Mouse (Mus musculus) CH12.LX (cell line): ENCODE measurements at regions not wholly inside any gene's neighbourhood (a gene's known extent, or its start where the extent isn't known, plus 50 kb on each side); places are given as distances from the start of the nearest gene placed in this dataset.

Source experiments
- DNase-seq: peaks from one replicate; pipeline ENCODE4 v3.0.0-alpha.2; 2013; ENCODE audit errors: extremely low read depth
- H3K27ac ChIP-seq: 2 replicates; pipeline ENCODE4 v1.5.1; 2012; ENCODE audit warnings: low read depth, mild to moderate bottlenecking, control low read depth, moderate library complexity; ENCODE audit not compliant: insufficient read depth
- H3K27me3 ChIP-seq: replicated peaks from 2 replicates; pipeline ENCODE3; 2012; ENCODE audit warnings: inconsistent platforms
- H3K36me3 ChIP-seq, 2 experiments: replicated peaks in 1 of 2; 2 replicates each; pipeline versions ENCODE3 to v1.6.1; 2012; ENCODE audit warnings: inconsistent platforms in 1 of 2, low read length in 1 of 2, mild to moderate bottlenecking in 1 of 2, mixed read lengths in 1 of 2, moderate library complexity in 1 of 2; ENCODE audit not compliant: control insufficient read depth in 1 of 2, insufficient read depth in 1 of 2
- H3K4me1 ChIP-seq, 2 experiments: 2 replicates each; pipeline ENCODE4 v1.6.1; 2012; ENCODE audit warnings: inconsistent platforms in 1 of 2, moderate library complexity in 1 of 2; ENCODE audit not compliant: insufficient read depth in 2 of 2, control insufficient read depth in 1 of 2
- H3K4me2 ChIP-seq: 2 replicates; pipeline ENCODE4 v1.6.1; 2012; ENCODE audit warnings: low read depth, mild to moderate bottlenecking, control low read depth; ENCODE audit not compliant: poor library complexity, insufficient read depth, severe bottlenecking
- H3K4me3 ChIP-seq, 3 experiments: fragments of 150-350 bp in 1 of 3; sonication (generic) in 1 of 3; replicated peaks in 1 of 3; 2 replicates each; pipeline versions ENCODE3 to v1.5.1; 2011 to 2012; ENCODE audit warnings: low read depth in 2 of 3, low read length in 2 of 3, mild to moderate bottlenecking in 2 of 3, moderate library complexity in 2 of 3, control low read depth in 1 of 3, improper control_type of control experiment in 1 of 3, inconsistent platforms in 1 of 3, mixed read lengths in 1 of 3; ENCODE audit not compliant: poor library complexity in 1 of 3
- H3K79me2 ChIP-seq: replicated peaks from 2 replicates; pipeline ENCODE4 v1.6.1; 2012; ENCODE audit warnings: mild to moderate bottlenecking, moderate library complexity; ENCODE audit not compliant: control insufficient read depth, poor library complexity, insufficient read depth, severe bottlenecking; ENCODE audit errors: extremely low read depth
- H3K9ac ChIP-seq: 2 replicates; pipeline ENCODE4 v1.6.1; 2012; ENCODE audit warnings: low read depth, mild to moderate bottlenecking, control low read depth, moderate library complexity; ENCODE audit not compliant: insufficient read depth
- H3K9me3 ChIP-seq: replicated peaks from 2 replicates; pipeline ENCODE3; 2012; ENCODE audit warnings: low read length, inconsistent platforms, mixed read lengths
- BHLHE40 ChIP-seq: IDR thresholded peaks from 2 replicates; pipeline ENCODE4 v1.6.1; 2011; ENCODE audit warnings: mild to moderate bottlenecking, low read depth, low read length, improper control_type of control experiment
- CTCF ChIP-seq, 2 experiments: IDR thresholded peaks in 1 of 2; conservative IDR thresholded peaks in 1 of 2; 2 replicates each; pipeline ENCODE4 v1.5.1; 2011 to 2012; ENCODE audit warnings: low read depth in 2 of 2, low read length in 2 of 2, improper control_type of control experiment in 1 of 2, inconsistent platforms in 1 of 2, mild to moderate bottlenecking in 1 of 2, moderate library complexity in 1 of 2
- ELF1 ChIP-seq: IDR thresholded peaks from 2 replicates; pipeline ENCODE4 v1.6.1; 2014; ENCODE audit warnings: low read depth, mild to moderate bottlenecking, inconsistent platforms, low read length, improper control_type of control experiment
- EP300 ChIP-seq: IDR thresholded peaks from 2 replicates; pipeline ENCODE4 v1.6.1; 2011; ENCODE audit warnings: low read length, improper control_type of control experiment
- HCFC1 ChIP-seq: IDR thresholded peaks from 2 replicates; pipeline ENCODE4 v1.6.1; 2012; ENCODE audit warnings: low read depth, mild to moderate bottlenecking, inconsistent platforms, low read length, improper control_type of control experiment
- IRF4 ChIP-seq: IDR thresholded peaks from 2 replicates; pipeline ENCODE4 v1.6.1; 2014; ENCODE audit warnings: low read depth, mild to moderate bottlenecking, inconsistent platforms, low read length, improper control_type of control experiment
- JUN ChIP-seq: IDR thresholded peaks from 2 replicates; pipeline ENCODE4 v1.6.1; 2011; ENCODE audit warnings: low read depth, mild to moderate bottlenecking, low read length, improper control_type of control experiment, moderate library complexity; ENCODE audit not compliant: insufficient read depth
- MEF2A ChIP-seq: IDR thresholded peaks from 2 replicates; pipeline ENCODE4 v1.6.1; 2014; ENCODE audit warnings: low read depth, mild to moderate bottlenecking, inconsistent platforms, low read length, improper control_type of control experiment, borderline replicate concordance
- NRF1 ChIP-seq: IDR thresholded peaks from 2 replicates; pipeline ENCODE4 v1.6.1; 2014; ENCODE audit warnings: low read depth, mild to moderate bottlenecking, inconsistent platforms, low read length, improper control_type of control experiment, moderate library complexity
- POLR2A ChIP-seq: IDR thresholded peaks from 2 replicates; pipeline ENCODE4 v1.6.1; 2011; ENCODE audit warnings: low read depth, mild to moderate bottlenecking, improper control_type of control experiment, low read length
- RAD21 ChIP-seq: IDR thresholded peaks from 2 replicates; pipeline ENCODE4 v1.6.1; 2011; ENCODE audit warnings: low read depth, mild to moderate bottlenecking, low read length, improper control_type of control experiment, moderate library complexity
- SMC3 ChIP-seq: IDR thresholded peaks from 2 replicates; pipeline ENCODE4 v1.6.1; 2011; ENCODE audit warnings: low read depth, low read length, improper control_type of control experiment
- TBP ChIP-seq: conservative IDR thresholded peaks from 2 replicates; pipeline ENCODE4 v1.6.1; 2011; ENCODE audit warnings: low read depth, low read length, improper control_type of control experiment
- TCF12 ChIP-seq: IDR thresholded peaks from 2 replicates; pipeline ENCODE4 v1.6.1; 2014; ENCODE audit warnings: low read depth, mild to moderate bottlenecking, inconsistent platforms, low read length, improper control_type of control experiment
- UBTF ChIP-seq: IDR thresholded peaks from 2 replicates; pipeline ENCODE4 v1.6.1; 2012; ENCODE audit warnings: low read depth, mild to moderate bottlenecking, inconsistent platforms, low read length, improper control_type of control experiment, moderate library complexity
- USF1 ChIP-seq: IDR thresholded peaks from 2 replicates; pipeline ENCODE4 v1.6.1; 2014; ENCODE audit warnings: low read depth, mild to moderate bottlenecking, inconsistent platforms, low read length, improper control_type of control experiment
- ZKSCAN1 ChIP-seq: IDR thresholded peaks from 2 replicates; pipeline ENCODE4 v1.6.1; 2012; ENCODE audit warnings: low read depth, inconsistent platforms, low read length, improper control_type of control experiment, borderline replicate concordance
- dilution Hi-C: fragments of 300-500 bp; cut with MboI; formaldehyde crosslinking; loops from 2 replicates; pipeline ENCODE4 v1.14.3; 2020; ENCODE audit warnings: low sequenced_read_pairs; ENCODE audit not compliant: extremely low pct_unique_long_range_greater_than_20kb, extremely low pct_ligation_motif_present
- in situ Hi-C: fragments of 300-500 bp; cut with MboI; formaldehyde crosslinking; loops from 3 replicates; pipeline ENCODE4 v1.14.3; 2019; ENCODE audit warnings: low sequenced_read_pairs, low pct_ligation_motif_present, low pct_unique_long_range_greater_than_20kb, mixed read lengths

DNA sequence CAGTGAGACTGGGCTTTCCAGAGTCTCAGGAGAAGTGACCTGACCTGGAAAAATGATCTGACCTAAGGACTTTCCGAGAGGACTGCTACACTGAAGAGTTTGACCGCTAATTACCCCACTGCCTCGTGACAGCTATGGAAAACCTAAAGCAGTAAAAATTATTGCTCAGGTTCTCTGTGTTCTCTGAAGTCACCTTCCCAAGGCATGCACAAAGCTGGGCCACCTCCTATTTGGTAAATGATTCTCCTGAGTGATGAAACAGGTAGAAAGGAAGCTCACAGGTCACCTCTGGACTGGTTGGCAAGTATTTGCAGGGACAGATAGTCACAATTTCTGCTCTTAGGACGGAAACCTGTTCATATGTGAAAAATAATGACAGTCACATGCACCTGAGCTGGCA lies 109.7 kb downstream of the Btc start:
- H3K4me2 ChIP-seq = no peak overlapping the region
- in situ Hi-C loops (no loop called here), dilution Hi-C loops (no loop called here)
- no peak overlapping the region for H3K9ac ChIP-seq
- no peak overlapping the region for H3K27ac ChIP-seq
- H3K4me3 ChIP-seq = no peak overlapping the region
- H3K4me1 ChIP-seq = no peaks in the 10 kb centered on the region
- DNase-seq = no peak
- H3K79me2 ChIP-seq = no peaks in the 10 kb centered on the region
- H3K9me3 ChIP-seq = no peaks in the 10 kb centered on the region
- no peak for TF ChIP-seq USF1
- no peak for TF ChIP-seq IRF4
- no peaks in the 10 kb centered on the region for H3K27me3 ChIP-seq
- H3K36me3 ChIP-seq = no peaks in the 10 kb centered on the region

DNA sequence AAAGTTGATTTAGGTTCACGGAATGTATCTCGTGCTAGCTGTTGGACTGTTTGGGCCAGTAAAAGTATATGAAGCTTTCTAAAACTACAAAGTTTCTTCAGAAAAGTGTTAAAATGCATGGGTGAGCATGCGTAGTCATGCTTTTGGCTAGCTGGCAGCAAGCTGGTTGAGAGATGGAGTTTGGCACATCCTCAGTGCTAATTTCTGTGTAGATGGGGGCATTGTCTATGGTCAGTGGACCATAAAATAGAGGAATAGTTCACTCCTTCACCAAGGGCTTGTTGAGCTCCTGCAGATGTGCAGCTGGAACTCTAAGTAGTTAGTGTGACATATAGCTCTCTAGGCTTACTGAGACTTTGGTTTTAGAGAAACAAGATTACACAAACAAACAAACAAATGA lies 107.8 kb downstream of the Btc start:
- no peak overlapping the region for H3K9ac ChIP-seq
- no peak overlapping the region for H3K4me2 ChIP-seq
- no peaks in the 10 kb centered on the region for H3K36me3 ChIP-seq
- no peaks in the 10 kb centered on the region for H3K9me3 ChIP-seq
- in situ Hi-C loops = no loop called here
- TF ChIP-seq ELF1 (no peak), RAD21 (no peak), JUN (no peak), SMC3 (no peak)
- TF ChIP-seq, all 38 proteins: peak for 0
- no peak for DNase-seq
- no peaks in the 10 kb centered on the region for H3K27me3 ChIP-seq
- H3K4me3 ChIP-seq = no peak overlapping the region
- H3K4me1 ChIP-seq = no peaks in the 10 kb centered on the region
- H3K27ac ChIP-seq = no peak overlapping the region
- dilution Hi-C loops = no loop called here
- no peaks in the 10 kb centered on the region for H3K79me2 ChIP-seq

DNA sequence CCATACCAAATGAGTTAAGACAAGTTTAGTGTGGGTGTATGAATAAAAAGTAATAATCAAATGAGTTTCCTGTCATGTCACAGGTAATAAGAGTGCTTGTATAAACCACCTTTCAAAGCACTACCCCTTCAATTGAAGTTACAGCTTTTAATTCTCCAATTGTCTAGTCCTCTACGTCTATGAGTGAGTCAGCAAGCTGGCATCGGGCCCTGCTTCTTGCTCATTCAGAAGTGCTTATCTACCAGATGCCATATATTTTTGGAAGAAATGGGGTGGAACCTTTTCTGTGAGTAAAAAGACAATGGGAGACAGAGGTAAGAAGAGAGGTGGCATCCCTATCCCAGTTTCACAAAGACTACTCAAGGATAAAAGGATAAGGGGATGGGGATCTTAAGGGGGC lies 105.7 kb downstream of the Btc start:
- Histone ChIP-seq H3K4me1 (no peaks in the 10 kb centered on the region), H3K27me3 (no peaks in the 10 kb centered on the region), H3K27ac (no peak overlapping the region), H3K4me2 (no peak overlapping the region), H3K79me2 (no peaks in the 10 kb centered on the region), H3K9ac (no peak overlapping the region), H3K4me3 (no peak overlapping the region), H3K9me3 (no peaks in the 10 kb centered on the region), H3K36me3 (no peaks in the 10 kb centered on the region)
- dilution Hi-C loops (no loop called here), in situ Hi-C loops (no loop called here)
- no peak for TF ChIP-seq POLR2A
- TF ChIP-seq NRF1 = no peak
- no peak for TF ChIP-seq ZKSCAN1
- TF ChIP-seq IRF4 = no peak
- no peak for TF ChIP-seq TCF12
- no peak for TF ChIP-seq TBP
- TF ChIP-seq CTCF (conservative IDR thresholded peaks at IDR 0.05 in 1 of 2, IDR thresholded peaks at IDR 0.05 in 1 of 2; ENCODE audit: low read depth in 2 of 2, low read length in 2 of 2) = no peak
- no peak for TF ChIP-seq EP300
- no peak for TF ChIP-seq JUN
- TF ChIP-seq BHLHE40 = no peak
- no peak for TF ChIP-seq HCFC1
- TF ChIP-seq SMC3 = no peak
- no peak for TF ChIP-seq MEF2A
- TF ChIP-seq UBTF = no peak
- DNase-seq = no peak
